ENCODE assay signal across 11 mouse cellular contexts in genomic region chr5:117118220-117118619, GRCm38 (mm10).
"Had no signal": no experiment of that assay in that cellular context is flagged by ENCODE, and none has a peak within 500 bp of the region (broad histone marks: within the 10 kb centered on the region; RNA-seq: fewer than 3 reads in every experiment).

No protein-coding gene starts in this region.

- H3K27me3 ChIP-seq: kidney, embryonic 15.5 days; megakaryocyte, embryonic 14.5 days had no signal

- H3K27ac ChIP-seq: left cerebral cortex, adult 2 months; limb, embryonic 12.5 days; lung, embryonic 15.5 days; macrophage; neural tube, embryonic 13.5 days had no signal

- H3K9ac ChIP-seq: kidney, embryonic 15.5 days; limb, embryonic 12.5 days; lung, embryonic 15.5 days; neural tube, embryonic 13.5 days had no signal

- H3K4me3 ChIP-seq: kidney, embryonic 15.5 days; left cerebral cortex, adult 2 months; limb, embryonic 12.5 days had no signal

- DNase-seq: lung, postnatal 14 days; right cerebral cortex, postnatal 14 days; thymus, postnatal 36 days had no signal

- H3K9me3 ChIP-seq: kidney, embryonic 15.5 days; lung, embryonic 15.5 days; megakaryocyte, embryonic 14.5 days; neural tube, embryonic 13.5 days had no signal

- ATAC-seq: midbrain, embryonic 16.5 days had no signal
